Mouse (Mus musculus): Measurements from ENCODE around the gene Arl2bp. TPM values are rescaled to one million over a fixed set of nuclear protein-coding genes. Genes with fewer than 3 reads are reported as not detected.

Arl2bp gene
- polyA plus RNA-seq, 1 experiment from 2014 or later: 101 TPM

- H3K4me1 ChIP-seq (ENCODE audit: control insufficient read depth, insufficient read depth, low read length): no peaks in the 10 kb centered on the region
- H3K9ac ChIP-seq (ENCODE audit: low read length): no peak overlapping the region
- 84% methylated on average over 16 of the region's 16 CpGs for WGBS
- no peak for DNase-seq (ENCODE audit: low spot score)
- no peak overlapping the region for H3K27ac ChIP-seq (ENCODE audit: low read depth, low read length)
- H3K27me3 ChIP-seq (replicated peaks; ENCODE audit: control insufficient read depth, insufficient read depth, low read length): no peaks in the 10 kb centered on the region
- H3K4me2 ChIP-seq (ENCODE audit: low read length): no peak overlapping the region
- ATAC-seq: no peak
- H3K4me3 ChIP-seq (ENCODE audit: low read depth, low read length): no peak overlapping the region
- no peaks in the 10 kb centered on the region for H3K36me3 ChIP-seq (ENCODE audit: control insufficient read depth, insufficient read depth, low read length)
- H3K9me3 ChIP-seq (replicated peaks; ENCODE audit: control insufficient read depth, low read length): no peaks in the 10 kb centered on the region
These were observed 16.5 kb downstream of the Arl2bp start for GRCm38 (mm10) chr8:94682732-94683524.

GRCm38 (mm10) chr8:94684287-94684686 lies 17.9 kb downstream of the Arl2bp start:
- H3K4me2 ChIP-seq (ENCODE audit: low read length): no peak overlapping the region
- H3K4me1 ChIP-seq (ENCODE audit: control insufficient read depth, insufficient read depth, low read length): no peaks in the 10 kb centered on the region
- DNase-seq (ENCODE audit: low spot score): no peak
- H3K4me3 ChIP-seq (ENCODE audit: low read depth, low read length): no peak overlapping the region
- no peak overlapping the region for H3K9ac ChIP-seq (ENCODE audit: low read length)
- H3K27me3 ChIP-seq (replicated peaks; ENCODE audit: control insufficient read depth, insufficient read depth, low read length): no peaks in the 10 kb centered on the region
- no peaks in the 10 kb centered on the region for H3K9me3 ChIP-seq (replicated peaks; ENCODE audit: control insufficient read depth, low read length)
- ATAC-seq: no peak
- 75% methylated on average over 4 of the region's 4 CpGs for WGBS
- no peak overlapping the region for H3K27ac ChIP-seq (ENCODE audit: low read depth, low read length)
- no peaks in the 10 kb centered on the region for H3K36me3 ChIP-seq (ENCODE audit: control insufficient read depth, insufficient read depth, low read length)

GRCm38 (mm10) chr8:94685953-94686352 lies 19.6 kb downstream of the Arl2bp start:
- H3K4me3 ChIP-seq (ENCODE audit: low read depth, low read length): no peak overlapping the region
- no peak for ATAC-seq
- H3K9me3 ChIP-seq (replicated peaks; ENCODE audit: control insufficient read depth, low read length): no peaks in the 10 kb centered on the region
- H3K4me2 ChIP-seq (ENCODE audit: low read length): no peak overlapping the region
- WGBS: 81% methylated on average over 9 of the region's 9 CpGs
- H3K9ac ChIP-seq (ENCODE audit: low read length): no peak overlapping the region
- no peaks in the 10 kb centered on the region for H3K27me3 ChIP-seq (replicated peaks; ENCODE audit: control insufficient read depth, insufficient read depth, low read length)
- no peak overlapping the region for H3K27ac ChIP-seq (ENCODE audit: low read depth, low read length)
- DNase-seq (ENCODE audit: low spot score): no peak
- no peaks in the 10 kb centered on the region for H3K36me3 ChIP-seq (ENCODE audit: control insufficient read depth, insufficient read depth, low read length)
- no peaks in the 10 kb centered on the region for H3K4me1 ChIP-seq (ENCODE audit: control insufficient read depth, insufficient read depth, low read length)

GRCm38 (mm10) chr8:94694701-94695100 lies 28.3 kb downstream of the Arl2bp start:
- ATAC-seq (no peak), DNase-seq (ENCODE audit: low spot score) (no peak)
- no peak overlapping the region for H3K4me2 ChIP-seq (ENCODE audit: low read length)
- H3K9me3 ChIP-seq (replicated peaks; ENCODE audit: control insufficient read depth, low read length): no peaks in the 10 kb centered on the region
- H3K27me3 ChIP-seq (replicated peaks; ENCODE audit: control insufficient read depth, insufficient read depth, low read length): peaks cover 44% of the 10 kb centered on the region
- peaks cover 3% of the 10 kb centered on the region for H3K4me1 ChIP-seq (ENCODE audit: control insufficient read depth, insufficient read depth, low read length)
- 3% methylated on average over 6 of the region's 6 CpGs for WGBS
- no peak overlapping the region for H3K27ac ChIP-seq (ENCODE audit: low read depth, low read length)
- no peak overlapping the region for H3K4me3 ChIP-seq (ENCODE audit: low read depth, low read length)
- H3K36me3 ChIP-seq (ENCODE audit: control insufficient read depth, insufficient read depth, low read length): no peaks in the 10 kb centered on the region
- no peak overlapping the region for H3K9ac ChIP-seq (ENCODE audit: low read length)

GRCm38 (mm10) chr8:94695341-94695993 lies 29.1 kb downstream of the Arl2bp start:
- H3K9me3 ChIP-seq (replicated peaks; ENCODE audit: control insufficient read depth, low read length): no peaks in the 10 kb centered on the region
- peak overlapping the region; percentile 43 for H3K9ac ChIP-seq (ENCODE audit: low read length)
- peak; percentile 70 for ATAC-seq
- peaks cover 3% of the 10 kb centered on the region for H3K4me1 ChIP-seq (ENCODE audit: control insufficient read depth, insufficient read depth, low read length)
- H3K27ac ChIP-seq (ENCODE audit: low read depth, low read length): no peak overlapping the region
- WGBS: 1% methylated on average over 31 of the region's 31 CpGs
- peak overlapping the region; percentile 67 for H3K4me2 ChIP-seq (ENCODE audit: low read length)
- H3K4me3 ChIP-seq (ENCODE audit: low read depth, low read length): peak overlapping the region; percentile 40
- H3K36me3 ChIP-seq (ENCODE audit: control insufficient read depth, insufficient read depth, low read length): no peaks in the 10 kb centered on the region
- peaks cover 44% of the 10 kb centered on the region for H3K27me3 ChIP-seq (replicated peaks; ENCODE audit: control insufficient read depth, insufficient read depth, low read length)
- no peak for DNase-seq (ENCODE audit: low spot score)

GRCm38 (mm10) chr8:94695994-94696384 lies 29.6 kb downstream of the Arl2bp start, which contains the start of gene Pllp:
Gene Pllp, minus strand, starts transcription at chr8:94696278.
- peak within 1 kb of the TSS; percentile 67 for H3K4me2 ChIP-seq (ENCODE audit: low read length)
- DNase-seq (ENCODE audit: low spot score) (peak; percentile 72), ATAC-seq (peak; percentile 73)
- H3K9ac ChIP-seq (ENCODE audit: low read length): peak within 1 kb of the TSS; percentile 43
- H3K27me3 ChIP-seq (replicated peaks; ENCODE audit: control insufficient read depth, insufficient read depth, low read length): peaks cover 44% of the 10 kb centered on the region
- H3K27ac ChIP-seq (ENCODE audit: low read depth, low read length): no peak within 1 kb of the TSS
- no peaks in the 10 kb centered on the region for H3K9me3 ChIP-seq (replicated peaks; ENCODE audit: control insufficient read depth, low read length)
- H3K36me3 ChIP-seq (ENCODE audit: control insufficient read depth, insufficient read depth, low read length): no peaks in the 10 kb centered on the region
- H3K4me3 ChIP-seq (ENCODE audit: low read depth, low read length): peak within 1 kb of the TSS; percentile 40
- WGBS: under 1% methylated on average over 41 of the region's 41 CpGs
- peaks cover 3% of the 10 kb centered on the region for H3K4me1 ChIP-seq (ENCODE audit: control insufficient read depth, insufficient read depth, low read length)

- H3K36me3 ChIP-seq (ENCODE audit: control insufficient read depth, insufficient read depth, low read length): no peaks in the 10 kb centered on the region
- H3K4me2 ChIP-seq (ENCODE audit: low read length): peak overlapping the region; percentile 67
- 54% methylated on average over 3 of the region's 3 CpGs for whole genome bisulfite sequencing
- no peak overlapping the region for H3K9ac ChIP-seq (ENCODE audit: low read length)
- H3K9me3 ChIP-seq (replicated peaks; ENCODE audit: control insufficient read depth, low read length): no peaks in the 10 kb centered on the region
- H3K4me1 ChIP-seq (ENCODE audit: control insufficient read depth, insufficient read depth, low read length): peaks cover 3% of the 10 kb centered on the region
- DNase-seq (ENCODE audit: low spot score): no peak
- peak overlapping the region; percentile 40; the same call in 1 of the 2 replicates for H3K4me3 ChIP-seq (ENCODE audit: low read depth, low read length)
- no peak overlapping the region for H3K27ac ChIP-seq (ENCODE audit: low read depth, low read length)
- H3K27me3 ChIP-seq (replicated peaks; ENCODE audit: control insufficient read depth, insufficient read depth, low read length): peaks cover 44% of the 10 kb centered on the region
- no peak for ATAC-seq
These were observed 30.2 kb downstream of the Arl2bp start for GRCm38 (mm10) chr8:94696566-94696965.

- no peak overlapping the region for H3K9ac ChIP-seq (ENCODE audit: low read length)
- no peaks in the 10 kb centered on the region for H3K36me3 ChIP-seq (ENCODE audit: control insufficient read depth, insufficient read depth, low read length)
- peaks cover 44% of the 10 kb centered on the region for H3K27me3 ChIP-seq (replicated peaks; ENCODE audit: control insufficient read depth, insufficient read depth, low read length)
- peaks cover 3% of the 10 kb centered on the region for H3K4me1 ChIP-seq (ENCODE audit: control insufficient read depth, insufficient read depth, low read length)
- no peak overlapping the region for H3K4me2 ChIP-seq (ENCODE audit: low read length)
- DNase-seq (ENCODE audit: low spot score) (no peak), ATAC-seq (no peak)
- H3K4me3 ChIP-seq (ENCODE audit: low read depth, low read length): no peak overlapping the region
- H3K9me3 ChIP-seq (replicated peaks; ENCODE audit: control insufficient read depth, low read length): no peaks in the 10 kb centered on the region
- 86% methylated on average over 6 of the region's 6 CpGs for WGBS
- H3K27ac ChIP-seq (ENCODE audit: low read depth, low read length): no peak overlapping the region
These were observed 31.6 kb downstream of the Arl2bp start for GRCm38 (mm10) chr8:94697956-94698355.

GRCm38 (mm10) chr8:94699366-94699765 lies 33.0 kb downstream of the Arl2bp start:
- Histone ChIP-seq H3K27ac (ENCODE audit: low read depth, low read length) (no peak overlapping the region), H3K27me3 (replicated peaks; ENCODE audit: control insufficient read depth, insufficient read depth, low read length) (peaks cover 33% of the 10 kb centered on the region), H3K9ac (ENCODE audit: low read length) (no peak overlapping the region), H3K4me2 (ENCODE audit: low read length) (no peak overlapping the region), H3K4me3 (ENCODE audit: low read depth, low read length) (no peak overlapping the region), H3K4me1 (ENCODE audit: control insufficient read depth, insufficient read depth, low read length) (peaks cover 3% of the 10 kb centered on the region), H3K36me3 (ENCODE audit: control insufficient read depth, insufficient read depth, low read length) (no peaks in the 10 kb centered on the region), H3K9me3 (replicated peaks; ENCODE audit: control insufficient read depth, low read length) (no peaks in the 10 kb centered on the region)
- WGBS: 59% methylated on average over 16 of the region's 16 CpGs
- ATAC-seq (no peak), DNase-seq (ENCODE audit: low spot score) (no peak)

Measured in forebrain, embryonic 14.5 days (tissue).